Mouse (Mus musculus) gastrocnemius, postnatal 4 days (tissue): ENCODE data around the gene Stat2. TPM values are rescaled to one million over a fixed set of nuclear protein-coding genes. Genes with fewer than 3 reads are reported as not detected.
"Not testable (repeated sequence)": the region's sequence is repeated elsewhere in the genome, so short reads cannot be mapped to it uniquely, and the experiment has no call there.

Experiments used
- DNase-seq, 2 experiments: peaks; one replicate each; pipeline ENCODE4 v3.0.0; 2021 to 2022; ENCODE audit warnings: low spot score in 2 of 2, mixed read lengths in 2 of 2
- total RNA-seq, 2 experiments: library from RNA; stranded (reverse); gene quantifications; 2 replicates each; pipeline ENCODE4 v1.2.3; 2021

The Stat2 gene
- total RNA-seq, 2 experiments from 2014 or later: 9.3 to 10.2 TPM

DNA sequence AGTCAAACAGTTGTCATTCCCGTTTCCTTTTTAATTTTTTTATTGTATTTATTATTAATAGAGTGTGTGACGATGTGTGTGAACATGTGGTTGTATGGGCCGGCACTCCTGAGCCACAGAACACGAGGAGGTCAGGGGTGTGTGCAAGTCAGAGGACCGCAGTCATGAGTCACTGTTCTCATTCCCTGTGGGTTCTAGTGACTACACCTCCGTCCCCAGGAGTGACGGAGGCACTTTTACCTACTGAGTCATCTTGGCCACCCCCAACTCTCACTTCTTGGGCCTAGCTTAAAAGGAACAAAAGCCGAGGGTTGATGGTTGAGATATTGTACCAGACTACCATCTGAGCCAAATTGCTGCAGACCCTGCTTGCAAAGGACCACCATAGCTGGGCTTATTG, 14.0 kb upstream of the Stat2 start:
- DNase-seq: no peak

DNA sequence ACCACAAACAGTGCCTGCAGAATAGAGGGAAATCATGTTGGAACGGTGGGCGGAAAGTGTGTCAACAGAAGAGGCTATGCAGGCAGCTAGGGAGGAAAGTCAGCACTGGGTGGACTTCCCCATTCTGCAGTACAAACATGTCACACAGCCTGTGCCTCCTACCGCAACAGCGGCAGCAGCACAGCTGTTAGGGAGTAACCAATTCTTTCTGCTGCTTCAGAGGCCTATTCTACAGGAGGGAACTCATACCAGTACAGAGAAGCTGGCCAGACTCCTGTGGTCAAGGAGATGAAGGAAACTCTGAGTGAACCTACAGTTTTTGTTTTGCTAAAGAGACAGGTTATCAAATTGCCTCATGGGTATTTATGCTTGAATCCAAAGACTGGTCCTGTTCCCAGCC, 11.4 kb upstream of the Stat2 start:
- DNase-seq: no peak

DNA sequence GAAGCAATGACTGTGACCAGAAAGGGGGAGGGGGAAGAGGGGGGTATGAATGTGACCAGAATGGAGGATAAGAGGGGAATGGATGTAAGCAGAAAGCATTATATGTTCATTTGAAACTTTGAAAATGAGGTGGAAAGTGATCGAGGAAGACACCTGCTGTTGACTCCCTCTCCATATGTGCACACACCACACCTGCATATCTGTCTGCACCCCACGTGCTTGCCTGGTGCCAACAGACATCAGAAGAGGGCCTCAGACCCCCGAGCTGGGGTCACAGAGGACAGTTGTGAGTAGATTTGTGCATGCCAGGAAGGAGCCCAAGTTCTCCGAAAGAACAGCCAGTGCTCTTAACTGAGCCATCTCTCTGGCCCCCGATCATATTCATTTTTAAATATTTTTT, 10.4 kb upstream of the Stat2 start:
- no peak for DNase-seq

DNA sequence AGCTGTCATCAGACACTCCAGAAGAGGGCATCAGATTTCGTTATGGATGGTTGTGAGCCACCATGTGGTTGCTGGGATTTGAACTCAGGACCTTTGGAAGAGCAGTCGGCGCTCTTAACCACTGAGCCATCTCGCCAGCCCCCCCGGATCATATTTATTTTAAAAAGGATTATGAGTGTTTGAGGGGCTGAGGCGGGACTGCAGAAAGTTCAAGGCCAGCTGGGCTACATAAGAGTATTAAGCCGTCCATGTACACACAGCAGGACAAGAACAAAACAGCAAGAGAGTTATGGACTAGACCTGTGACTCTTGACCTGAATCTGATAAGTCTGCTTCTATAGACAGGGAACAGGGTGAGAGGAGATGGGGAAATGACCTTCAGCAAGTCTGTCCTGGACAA, 10.0 kb upstream of the Stat2 start:
- DNase-seq: not testable (repeated sequence)

DNA sequence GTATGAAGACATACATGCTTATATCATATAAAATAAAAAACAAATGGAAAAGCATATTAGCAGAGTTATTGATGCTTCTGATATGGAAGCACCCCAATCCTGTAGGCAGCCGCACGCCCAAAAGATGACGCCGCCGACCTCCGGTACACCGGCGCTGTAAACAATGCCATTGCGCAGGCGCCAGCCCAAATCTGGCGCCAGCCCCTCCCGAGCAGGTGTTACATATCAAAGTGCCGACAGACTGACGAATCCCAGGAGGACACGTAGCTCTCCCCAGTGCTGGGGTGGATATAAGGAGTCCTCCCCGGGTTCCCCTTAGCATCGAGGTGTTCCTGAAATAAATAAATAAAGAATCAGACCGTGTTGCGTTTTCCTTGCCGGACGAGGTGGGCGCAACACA, 8.1 kb upstream of the Stat2 start:
- DNase-seq: no peak

DNA sequence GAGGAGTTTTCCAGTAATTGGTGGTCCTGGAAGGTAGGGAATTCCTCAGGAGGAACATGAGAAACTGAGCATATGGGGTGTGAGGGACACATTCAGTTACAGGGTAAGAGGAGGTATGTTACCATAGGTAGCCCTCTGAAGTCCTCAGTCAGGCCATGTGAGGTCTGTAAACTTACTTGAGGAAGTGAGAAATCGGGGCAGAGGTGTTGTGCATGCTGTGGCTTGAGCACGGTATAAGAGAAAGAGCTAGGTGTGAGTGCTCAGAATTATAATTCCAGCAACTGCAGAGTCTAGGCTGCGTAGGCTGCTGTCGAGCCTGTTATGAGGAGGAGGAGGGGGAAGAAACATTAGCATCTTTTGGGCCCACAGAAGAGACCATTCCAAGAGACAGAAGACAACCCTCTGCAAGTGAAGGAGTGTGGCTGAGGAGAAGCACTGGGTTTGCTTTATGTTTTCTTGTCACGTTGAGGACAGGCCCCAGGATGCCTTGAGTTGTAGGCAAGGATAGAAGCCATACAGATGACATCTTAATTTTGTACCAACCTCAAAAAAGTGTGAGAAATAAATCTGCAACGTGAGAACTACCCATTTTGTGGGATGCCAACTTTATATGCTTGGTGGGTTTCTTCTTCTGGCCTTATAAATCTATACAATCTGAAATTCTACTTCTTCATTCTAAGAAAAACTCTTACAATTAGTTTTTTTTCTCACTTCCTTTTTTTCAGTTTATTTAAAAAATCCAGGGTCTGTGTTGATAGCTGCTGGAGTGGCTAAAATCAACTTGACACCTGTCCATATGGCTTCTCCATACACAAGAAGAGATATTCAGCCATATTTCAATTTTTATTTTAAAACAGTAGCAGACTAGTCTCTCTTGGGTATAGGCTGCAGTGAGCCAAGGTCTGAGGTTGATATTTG, 6.7 kb upstream of the Stat2 start:
- DNase-seq: no peak

DNA sequence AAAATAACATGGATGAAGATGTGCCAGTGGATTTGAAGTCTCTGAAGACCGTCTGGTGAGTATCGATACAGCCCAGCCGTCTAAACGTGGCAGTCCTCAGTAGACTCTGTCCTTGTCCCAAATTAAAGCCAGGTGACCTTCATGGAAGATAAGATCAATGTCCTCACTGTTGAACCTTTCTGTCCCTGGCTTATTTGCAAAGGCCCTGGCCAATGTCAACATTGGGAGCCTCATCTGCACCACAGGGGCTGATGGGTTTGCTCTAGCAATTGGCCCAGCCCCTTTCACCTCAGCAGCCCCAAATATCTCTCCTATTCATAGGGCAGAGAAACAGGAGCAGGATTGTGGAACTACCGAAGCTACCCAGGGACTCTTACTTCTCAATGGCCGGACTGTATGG, 2.0 kb upstream of the Stat2 start, which contains the start of gene Apof:
Gene Apof, plus strand, starts transcription at position 301 of the 400 bp plus-strand sequence.
- DNase-seq: no peak

DNA sequence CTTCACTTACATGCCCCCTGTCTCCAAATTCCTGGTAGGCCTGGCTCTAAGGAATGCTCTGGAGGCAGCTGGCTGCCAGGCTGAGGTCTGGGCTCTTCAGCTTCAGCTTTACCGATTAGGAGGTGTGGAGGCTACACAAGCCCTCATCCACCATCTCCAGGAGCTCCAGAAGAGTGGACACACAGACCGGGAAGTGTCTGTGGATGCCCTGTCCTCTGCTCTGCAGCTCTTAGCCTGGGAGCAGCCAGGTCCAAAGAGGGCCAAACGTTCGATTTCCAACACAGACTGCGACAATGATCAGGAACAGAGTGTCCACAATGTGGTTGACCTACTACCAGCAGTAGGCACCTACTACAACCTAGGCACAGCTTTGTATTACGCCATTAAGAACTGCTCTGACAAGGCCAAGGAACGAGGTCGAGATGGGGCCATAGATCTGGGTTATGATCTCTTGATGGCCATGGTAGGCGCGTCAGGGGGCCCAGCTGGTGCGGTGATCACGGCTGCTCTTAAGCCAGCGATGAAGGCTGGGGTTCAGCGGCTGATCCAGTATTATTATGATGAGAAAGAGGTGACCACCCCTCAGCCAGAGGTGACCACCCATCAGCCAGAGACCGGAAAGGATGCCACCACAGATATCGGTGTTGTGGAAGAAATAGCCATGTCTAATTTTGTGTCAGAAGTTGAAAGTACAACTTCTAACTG, 1.0 kb upstream of the Stat2 start:
- no peak for DNase-seq

DNA sequence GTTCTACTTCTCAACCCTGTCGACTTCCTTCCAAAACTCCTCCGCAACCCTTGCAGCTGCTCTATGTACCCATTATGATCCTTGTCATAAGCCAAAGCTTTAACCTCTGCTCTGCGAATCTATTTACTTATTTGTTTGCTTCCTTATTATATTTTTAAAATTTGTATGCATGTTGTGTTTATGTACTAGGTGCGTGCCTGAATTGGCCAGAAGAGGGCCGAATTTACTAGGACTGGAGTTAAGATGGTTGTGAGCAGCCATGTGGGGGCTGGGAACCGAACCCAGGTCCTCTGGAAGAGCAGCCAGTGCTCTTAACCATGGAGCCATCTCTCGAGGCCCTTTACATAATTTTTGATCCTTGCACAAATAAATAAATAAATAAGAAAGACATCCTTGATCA, 507 bp downstream of the Stat2 start:
- no peak for DNase-seq

DNA sequence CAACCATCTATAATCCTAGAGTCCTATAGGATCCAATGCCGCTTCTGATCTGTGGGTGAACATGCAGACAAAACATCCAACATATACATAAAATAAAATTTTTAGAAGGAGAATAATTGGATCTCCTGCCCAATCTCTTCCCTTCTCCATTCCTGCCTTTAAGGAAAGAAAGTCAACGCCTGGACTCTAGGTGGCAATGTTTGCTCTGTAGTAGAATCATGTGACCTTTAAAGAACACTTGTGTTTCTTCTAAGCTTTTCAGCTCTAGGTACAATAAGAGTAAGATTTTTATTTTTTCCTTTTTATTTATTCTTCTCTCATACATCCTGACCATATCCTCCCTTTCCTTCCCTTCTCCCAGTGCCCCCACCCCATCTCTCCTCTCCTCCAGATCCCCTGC, 1.5 kb downstream of the Stat2 start:
- DNase-seq: no peak

DNA sequence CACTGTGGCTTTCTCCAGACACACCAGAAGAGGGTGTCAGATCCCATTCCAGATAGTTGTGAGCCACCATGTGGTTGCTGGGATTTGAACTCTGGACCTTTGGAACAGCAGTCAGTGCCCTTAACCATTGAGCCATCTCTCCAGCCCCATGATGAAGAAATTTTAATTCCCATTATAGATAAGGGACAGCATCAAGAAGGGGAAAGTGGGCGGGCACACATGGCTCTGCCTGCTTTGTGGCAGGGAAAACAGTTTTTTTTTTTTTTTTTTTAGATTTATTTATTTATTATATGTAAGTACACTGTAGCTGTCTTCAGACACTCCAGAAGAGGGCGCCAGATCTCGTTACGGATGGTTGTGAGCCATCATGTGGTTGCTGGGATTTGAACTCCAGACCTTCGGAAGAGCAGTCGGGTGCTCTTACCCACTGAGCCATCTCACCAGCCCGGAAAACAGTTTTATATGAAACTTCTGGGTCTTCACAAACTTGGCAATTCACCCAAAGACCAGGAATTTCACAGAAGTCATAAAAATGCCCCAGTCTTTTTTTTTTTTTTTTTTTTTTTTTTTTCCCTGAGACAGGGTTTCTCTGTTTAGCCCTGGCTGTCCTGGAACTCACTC, 2.6 kb downstream of the Stat2 start:
- not testable (repeated sequence) for DNase-seq

DNA sequence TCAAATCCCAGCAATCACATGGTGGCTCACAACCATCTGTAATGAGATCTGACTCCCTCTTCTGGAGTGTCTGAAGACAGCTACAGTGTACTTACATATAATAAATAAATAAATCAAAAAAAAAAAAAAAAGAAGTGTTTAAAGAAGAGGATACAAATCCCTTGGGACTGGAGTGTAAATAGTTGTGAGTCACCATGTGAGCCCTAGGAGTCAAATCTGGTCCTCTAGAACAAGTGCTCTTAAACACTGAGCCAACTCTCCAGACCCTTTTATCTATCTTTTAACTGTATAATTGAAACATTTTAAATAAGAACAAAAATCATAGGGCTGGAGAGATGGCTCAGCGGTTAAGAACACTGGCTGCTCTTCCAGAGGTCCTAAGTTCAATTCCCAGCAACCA, 5.0 kb downstream of the Stat2 start:
- DNase-seq: not testable (repeated sequence)

DNA sequence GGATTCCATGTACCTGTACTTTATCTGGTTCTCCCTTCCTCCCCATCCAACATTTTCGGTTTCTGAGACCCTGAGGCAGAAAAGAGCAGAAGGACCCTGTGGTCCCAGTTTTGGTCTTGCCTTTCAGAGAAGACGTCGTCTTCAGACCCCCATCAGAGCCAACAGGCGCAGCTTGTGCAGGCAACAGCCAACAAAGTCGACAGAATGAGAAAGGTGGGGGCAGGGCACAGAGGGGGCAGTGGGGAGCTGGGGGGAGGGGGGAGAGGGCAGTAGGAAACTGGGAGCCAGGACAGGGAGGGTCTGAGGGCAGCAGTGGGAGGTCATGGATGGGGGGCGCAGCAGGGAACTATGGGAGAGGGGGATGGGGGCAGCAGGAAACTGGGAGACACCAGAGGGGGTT, 7.8 kb downstream of the Stat2 start:
- DNase-seq: no peak

DNA sequence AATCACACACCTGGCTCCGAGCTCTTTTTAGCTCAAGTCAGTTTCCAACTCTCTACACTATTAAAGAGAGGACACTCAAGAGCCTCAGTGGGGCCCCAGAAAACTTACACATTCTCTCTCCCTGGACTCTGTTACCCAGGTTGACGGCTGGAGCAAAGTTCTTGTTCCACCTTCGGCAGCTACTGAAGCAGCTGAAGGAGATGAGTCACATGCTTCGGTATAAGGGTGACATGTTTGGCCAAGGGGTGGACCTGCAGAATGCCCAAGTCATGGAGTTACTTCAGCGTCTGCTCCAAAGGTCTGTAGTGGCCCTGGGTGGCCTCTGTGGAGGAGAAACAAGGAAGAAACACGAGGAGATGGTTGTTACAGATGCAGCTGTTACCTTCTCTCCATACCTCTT, 10.6 kb downstream of the Stat2 start:
- DNase-seq: no peak

DNA sequence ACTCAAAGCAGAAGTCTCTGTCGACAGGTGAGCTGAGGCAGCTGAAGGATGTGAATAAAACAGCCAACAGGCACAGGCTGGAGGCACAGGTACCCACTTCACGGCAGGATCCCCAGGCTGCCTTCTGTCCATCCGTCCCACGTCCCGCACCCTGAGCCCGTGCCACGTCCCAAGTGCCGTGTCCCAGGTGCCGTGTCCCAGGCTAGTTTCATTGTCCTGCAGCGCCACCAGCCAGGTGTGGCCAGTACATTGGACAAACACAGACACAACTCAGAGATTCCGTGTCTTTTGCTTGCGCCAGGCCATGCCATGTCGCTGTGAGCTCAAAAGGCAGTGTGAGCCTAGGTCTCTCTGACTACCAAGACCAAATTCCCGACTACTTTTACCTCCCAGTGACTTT, 11.3 kb downstream of the Stat2 start:
- DNase-seq: no peak

DNA sequence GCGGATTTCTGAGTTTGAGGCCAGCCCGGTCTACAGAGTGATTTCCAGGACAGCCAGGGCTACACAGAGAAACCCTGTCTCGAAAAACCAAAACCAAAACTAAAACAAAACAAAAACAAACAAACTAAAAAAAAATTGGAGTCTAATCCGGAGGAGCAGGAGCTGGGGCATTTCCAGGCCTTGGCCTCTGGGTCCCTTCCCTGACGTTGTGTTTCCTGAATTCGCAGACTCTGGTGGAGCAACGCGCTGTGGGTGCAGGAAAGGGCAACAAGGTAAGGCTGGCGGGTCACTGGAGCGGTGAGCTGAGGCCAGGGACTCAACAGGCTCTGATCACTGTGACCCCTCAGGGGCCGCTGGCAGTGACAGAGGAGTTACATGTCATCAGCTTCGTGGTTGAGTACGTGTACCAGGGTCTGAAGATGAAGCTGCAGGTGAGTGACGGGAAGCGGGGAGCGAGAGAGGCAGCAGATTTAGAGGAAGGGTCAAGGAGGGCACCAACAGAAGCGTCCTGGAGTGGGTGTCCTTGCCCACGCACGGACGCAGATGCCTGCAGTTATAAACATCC, 12.6 kb downstream of the Stat2 start:
- DNase-seq: no peak

DNA sequence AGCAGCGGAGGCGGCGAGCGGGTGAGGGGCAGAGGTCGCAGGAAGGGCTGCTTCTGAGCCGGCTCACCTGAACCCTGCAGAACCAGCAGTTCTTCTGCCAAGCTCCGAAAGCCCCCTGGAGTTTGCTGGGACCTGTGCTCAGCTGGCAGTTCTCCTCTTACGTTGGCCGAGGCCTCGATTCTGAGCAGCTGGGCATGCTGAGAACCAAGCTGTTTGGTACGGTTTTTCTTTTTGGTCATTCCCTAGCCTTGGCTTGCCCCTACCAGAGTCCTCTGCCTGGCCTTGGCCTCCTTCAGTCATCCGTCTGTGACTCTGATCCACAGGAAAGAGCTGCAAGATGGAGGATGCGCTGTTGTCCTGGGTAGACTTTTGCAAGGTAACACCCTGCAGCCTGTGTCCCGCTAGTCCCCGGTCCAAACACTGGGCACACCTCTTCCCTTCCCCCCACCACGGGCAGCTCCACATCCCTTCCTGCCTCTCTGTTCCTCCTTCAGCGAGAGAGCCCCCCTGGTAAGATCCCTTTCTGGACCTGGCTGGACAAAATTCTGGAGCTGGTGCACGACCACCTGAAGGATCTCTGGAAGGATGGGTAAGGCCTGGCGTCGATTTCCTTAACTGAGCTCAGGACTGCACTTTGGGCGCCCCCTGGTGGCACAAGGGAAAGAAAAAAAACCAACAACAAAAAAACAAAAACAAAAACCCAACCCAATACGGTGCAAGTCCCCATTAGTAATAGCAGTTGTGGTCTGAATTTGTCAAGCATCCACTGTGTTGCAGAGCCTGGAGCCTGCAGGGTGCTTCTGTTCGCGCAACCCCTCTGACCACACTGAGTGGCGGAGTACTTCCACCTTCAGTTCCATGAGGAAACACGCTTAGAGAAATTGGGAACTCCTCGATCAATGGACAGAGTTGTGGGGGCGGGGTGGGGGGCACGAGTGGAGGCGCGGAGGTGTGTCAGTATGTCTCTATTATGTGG, 13.5 kb downstream of the Stat2 start:
- DNase-seq: peak in 1 of 2 experiments; percentile 66

DNA sequence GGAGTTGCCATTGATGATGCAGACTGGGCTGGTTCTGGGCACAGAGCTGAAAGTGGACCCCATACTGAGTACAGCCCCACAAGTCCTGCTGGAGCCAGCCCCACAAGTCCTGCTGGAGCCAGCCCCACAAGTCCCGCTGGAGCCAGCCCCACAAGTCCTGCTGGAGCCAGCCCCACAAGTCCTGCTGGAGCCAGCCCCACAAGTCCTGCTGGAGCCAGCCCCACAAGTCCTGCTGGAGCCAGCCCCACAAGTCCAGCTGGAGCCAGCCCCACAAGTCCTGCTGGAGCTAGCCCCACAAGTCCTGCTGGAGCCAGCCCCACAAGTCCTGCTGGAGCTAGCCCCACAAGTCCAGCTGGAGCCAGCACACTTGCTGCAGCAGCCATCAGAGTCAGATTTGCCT, 20.2 kb downstream of the Stat2 start:
- DNase-seq: peak in 1 of 2 experiments; percentile 38

DNA sequence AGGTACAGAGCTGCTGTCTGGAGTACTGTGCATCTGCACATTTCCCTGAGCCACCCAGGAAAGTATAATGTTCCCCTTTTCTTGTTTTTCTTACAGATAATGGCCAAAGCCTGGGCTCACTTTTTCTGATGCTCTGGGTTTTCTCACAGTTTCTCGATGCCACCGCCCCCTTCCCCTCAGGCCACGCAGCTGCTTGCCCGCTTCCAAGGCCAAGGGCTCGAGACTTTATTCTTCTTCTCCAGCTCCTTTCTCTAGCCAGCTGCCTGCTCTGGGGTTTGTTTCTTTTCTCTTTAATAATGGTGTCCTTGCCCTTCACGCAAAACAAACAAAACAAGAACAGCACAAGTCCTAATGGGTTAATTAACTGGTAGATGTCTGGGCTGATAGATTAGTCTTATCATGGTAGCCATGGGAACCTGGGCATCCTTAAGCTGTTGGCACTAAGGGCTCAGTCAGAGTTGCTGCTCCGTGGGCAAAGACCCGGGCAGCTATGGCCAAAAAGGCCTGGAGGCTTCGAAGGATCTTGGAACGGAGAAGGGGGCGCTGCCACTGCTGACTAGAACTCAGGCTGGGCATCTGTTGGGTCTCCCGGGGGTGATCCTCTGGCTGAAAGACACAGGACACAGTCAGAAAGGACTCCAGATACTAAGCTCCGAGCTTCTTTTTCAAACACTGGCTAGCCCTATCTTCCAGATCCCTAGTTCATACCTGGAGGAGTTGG, 26.2 kb downstream of the Stat2 start:
- DNase-seq: no peak

DNA sequence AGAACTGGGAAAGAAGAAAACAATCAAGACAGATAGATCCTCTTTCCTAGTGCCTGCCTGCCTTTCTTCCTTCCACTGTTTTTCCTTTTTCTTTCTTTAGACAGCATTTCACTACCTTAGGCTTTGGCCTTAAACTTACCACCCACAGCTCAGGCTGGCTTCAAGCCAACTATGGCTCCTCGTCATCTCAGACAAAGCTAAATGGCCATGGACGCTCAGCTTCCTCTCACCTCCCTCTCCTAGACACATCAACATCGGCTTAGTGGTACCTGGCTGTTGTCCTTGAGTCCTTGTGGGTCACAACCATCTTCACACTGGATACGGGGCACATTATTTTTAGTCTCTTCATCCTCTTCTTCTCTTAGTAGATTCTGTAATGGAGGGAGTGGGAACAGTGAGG, 26.9 kb downstream of the Stat2 start:
- no peak for DNase-seq
